Mouse (Mus musculus): ENCODE data around the gene Plppr4. TPM values are rescaled to one million over a fixed set of nuclear protein-coding genes. Genes with fewer than 3 reads are reported as not detected.

Gene Plppr4
- total RNA-seq, 2 experiments from 2014 or later = 0.11 TPM; not detected in 1

DNA sequence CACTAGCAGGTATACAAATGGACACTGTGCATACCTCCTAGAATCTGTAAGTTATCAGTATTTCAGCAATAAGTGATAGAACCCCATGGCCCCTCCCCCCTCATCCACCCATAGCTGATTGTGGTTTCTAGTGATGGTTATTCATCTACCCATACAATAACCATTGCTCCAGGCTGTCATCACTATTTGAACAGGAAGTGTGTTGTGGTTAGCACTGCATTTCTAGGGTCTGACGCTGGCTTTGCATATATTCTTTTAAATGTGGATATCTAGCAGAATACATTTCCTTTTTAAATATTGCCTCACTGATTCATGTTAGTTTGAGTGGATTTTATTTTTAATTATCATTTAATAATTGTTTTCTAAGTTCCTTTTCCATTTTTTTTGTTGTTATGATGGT lies 62.9 kb downstream of the Plppr4 start:
- intact Hi-C loops (cut with DNase I) = no loop called here

DNA sequence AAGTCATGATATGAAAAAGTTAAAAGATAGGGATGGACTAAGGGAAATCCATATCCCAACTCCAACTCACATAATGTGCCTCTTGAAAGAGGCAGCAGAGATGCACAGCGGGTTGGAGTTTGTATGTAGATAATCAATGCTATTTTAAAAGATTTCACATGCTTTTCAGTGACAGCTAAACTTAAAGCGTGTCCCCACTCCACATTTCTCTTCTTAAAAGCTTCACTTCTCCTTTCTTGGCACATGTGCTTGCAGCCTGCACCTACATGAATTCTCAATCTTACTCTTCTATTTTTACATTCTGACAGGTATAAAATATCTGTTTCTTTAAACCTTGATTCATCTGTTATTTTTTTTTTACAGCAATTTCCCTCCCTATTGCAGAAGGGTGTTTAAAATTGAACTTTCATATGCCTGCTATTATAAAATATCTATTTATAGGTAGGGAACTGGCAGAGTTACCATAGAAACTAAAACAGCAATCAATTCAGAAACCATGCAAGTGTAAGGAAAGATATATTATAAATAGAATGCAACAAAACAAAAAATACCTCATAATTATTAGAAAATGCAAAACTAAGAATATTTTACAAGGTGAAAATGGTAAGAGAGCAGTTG lies 66.3 kb downstream of the Plppr4 start:
- intact Hi-C loops (cut with DNase I) = no loop called here

More for the DNA sequence above, 62.9 kb downstream of the Plppr4 start:
- DNase-seq = no peak

More for the DNA sequence above, 66.3 kb downstream of the Plppr4 start:
- DNase-seq = no peak

Small RNA genes lying within 50 kb of the gene (microRNA-seq; reads per million reads assigned to microRNA genes)
- gene Gm22408 (ENCODE audit: borderline number of aligned reads in 2 of 2) = 0 reads per million in 2 experiments

Other genes with a start within 250 kb of the Plppr4 start
- gene Plppr5, start 214.0 kb upstream of the Plppr4 start, total RNA-seq (2021) = under 1 TPM; 0.08 to 0.33 TPM

All from heart, postnatal 36 days (tissue).